Mouse (Mus musculus): ENCODE measurements at regions not wholly inside any gene's neighbourhood (a gene's known extent, or its start where the extent isn't known, plus 50 kb on each side); places are given as distances from the start of the nearest gene placed in this dataset.

- TF ChIP-seq CTCF (IDR thresholded peaks at IDR 0.05; ENCODE audit: extremely low read depth, insufficient read depth, insufficient read length, insufficient replicate concordance) (no peak), POLR2A (IDR thresholded peaks at IDR 0.05; ENCODE audit: low read depth, low read length) (no peak)
Observed at GRCm38 (mm10) chr5:132837420-132837819, 294.3 kb upstream of the Auts2 start.
